Mouse (Mus musculus) E14TG2a.4 (cell line): ENCODE data around the gene Cage1.

Experiments
- CTCF ChIP-seq: conservative IDR thresholded peaks from 2 replicates; pipeline ENCODE4 v1.5.1; 2014; ENCODE audit warnings: low read length
- POU5F1 ChIP-seq: IDR thresholded peaks from 2 replicates; pipeline ENCODE4 v1.6.1; 2014; ENCODE audit warnings: low read length, borderline replicate concordance

GRCm38 (mm10) chr13:37967565-37967964 lies 69.3 kb downstream of the Cage1 start:
- TF ChIP-seq CTCF: no peak
- no peak for TF ChIP-seq POU5F1
